Mouse (Mus musculus) left cerebral cortex, adult 8-10 months (tissue): ENCODE data around the gene Rcbtb2. TPM values are rescaled to one million over a fixed set of nuclear protein-coding genes. Genes with fewer than 3 reads are reported as not detected.

Source experiments
- DNase-seq, 2 experiments: peaks; one replicate each; pipeline ENCODE4 v3.0.0; 2022; ENCODE audit warnings: low spot score in 2 of 2
- total RNA-seq, 4 experiments: library from RNA; stranded (reverse); gene quantifications; 2 replicates each; pipeline ENCODE4 v1.2.4; 2022

Gene Rcbtb2
- total RNA-seq, 4 experiments from 2014 or later, result 19.7 to 25.8 (median 23.6) TPM

GRCm38 (mm10) chr14:73116301-73116700 lies 6.5 kb upstream of the Rcbtb2 start:
- no peak for DNase-seq

GRCm38 (mm10) chr14:73116938-73117337 lies 5.9 kb upstream of the Rcbtb2 start:
- DNase-seq, result peak in 1 of 2 experiments; percentile 63

GRCm38 (mm10) chr14:73117411-73118392 lies 5.1 kb upstream of the Rcbtb2 start:
- no peak for DNase-seq

GRCm38 (mm10) chr14:73118482-73119347 lies 4.1 kb upstream of the Rcbtb2 start:
- DNase-seq, result no peak

GRCm38 (mm10) chr14:73119459-73119858 lies 3.4 kb upstream of the Rcbtb2 start:
- no peak for DNase-seq

- no peak for DNase-seq
Observed at GRCm38 (mm10) chr14:73119966-73120365, 2.9 kb upstream of the Rcbtb2 start.

- DNase-seq, result no peak
Observed at GRCm38 (mm10) chr14:73122211-73122922, 470 bp upstream of the Rcbtb2 start.

- no peak for DNase-seq
Observed at GRCm38 (mm10) chr14:73123381-73123780, 544 bp downstream of the Rcbtb2 start.

- DNase-seq, result no peak
Observed at GRCm38 (mm10) chr14:73123786-73124185, 949 bp downstream of the Rcbtb2 start.

- DNase-seq, result no peak
Observed at GRCm38 (mm10) chr14:73130519-73130918, 7.7 kb downstream of the Rcbtb2 start.

GRCm38 (mm10) chr14:73131856-73132410 lies 9.1 kb downstream of the Rcbtb2 start:
- DNase-seq, result no peak

GRCm38 (mm10) chr14:73132731-73133130 lies 9.9 kb downstream of the Rcbtb2 start:
- DNase-seq, result no peak

GRCm38 (mm10) chr14:73137234-73137633 lies 14.4 kb downstream of the Rcbtb2 start:
- no peak for DNase-seq

GRCm38 (mm10) chr14:73138483-73138882 lies 15.6 kb downstream of the Rcbtb2 start:
- DNase-seq, result no peak

GRCm38 (mm10) chr14:73139866-73140265 lies 17.0 kb downstream of the Rcbtb2 start:
- DNase-seq, result no peak

GRCm38 (mm10) chr14:73141800-73142199 lies 19.0 kb downstream of the Rcbtb2 start:
- DNase-seq, result no peak

GRCm38 (mm10) chr14:73142421-73142895 lies 19.6 kb downstream of the Rcbtb2 start:
- DNase-seq, result peak in 1 of 2 experiments; percentile 33

GRCm38 (mm10) chr14:73142896-73143709 lies 20.3 kb downstream of the Rcbtb2 start:
- peak; percentile 78 for DNase-seq

- DNase-seq, result no peak
Observed at GRCm38 (mm10) chr14:73143710-73144420, 21.0 kb downstream of the Rcbtb2 start.
